Mouse (Mus musculus) heart, embryonic 16.5 days (tissue): Measurements from ENCODE around the gene Apoe. TPM values are rescaled to one million over a fixed set of nuclear protein-coding genes. Genes with fewer than 3 reads are reported as not detected.

Experiments
- ATAC-seq: fragments of 200-750 bp; cut with Nextera tagmentation; replicated peaks from 2 replicates; pipeline ENCODE4 v1.8.0; 2017; ENCODE audit warnings: moderate number of reproducible peaks; ENCODE audit not compliant: insufficient read depth, low FRiP score; ENCODE audit errors: extremely low read depth
- H3K27ac ChIP-seq: fragments of 300-500 bp; sonication (generic); 2 replicates; pipeline ENCODE4 v1.5.1; 2014; ENCODE audit warnings: mild to moderate bottlenecking, low read length, control low read depth, moderate library complexity
- H3K27me3 ChIP-seq: fragments of 300-500 bp; sonication (generic); 2 replicates; pipeline ENCODE4 v1.6.1; 2014; ENCODE audit warnings: low read length, mixed read lengths; ENCODE audit not compliant: control insufficient read depth, insufficient read depth
- H3K36me3 ChIP-seq: fragments of 300-500 bp; sonication (generic); 2 replicates; pipeline ENCODE4 v1.6.1; 2014; ENCODE audit not compliant: control insufficient read depth, insufficient read depth
- H3K4me1 ChIP-seq: fragments of 300-500 bp; sonication (generic); 2 replicates; pipeline ENCODE4 v1.6.1; 2014; ENCODE audit warnings: low read length, mixed read lengths; ENCODE audit not compliant: control insufficient read depth, insufficient read depth
- H3K4me2 ChIP-seq: fragments of 300-500 bp; sonication (generic); 2 replicates; pipeline ENCODE4 v1.6.1; 2014; ENCODE audit warnings: low read depth, mild to moderate bottlenecking, control low read depth, low read length
- H3K4me3 ChIP-seq: fragments of 300-500 bp; sonication (generic); 2 replicates; pipeline ENCODE4 v1.5.1; 2014; ENCODE audit warnings: mild to moderate bottlenecking, control low read depth, low read length
- H3K9ac ChIP-seq: fragments of 300-500 bp; sonication (generic); 2 replicates; pipeline ENCODE4 v1.6.1; 2014; ENCODE audit warnings: low read length, control low read depth
- H3K9me3 ChIP-seq: fragments of 300-500 bp; sonication (generic); replicated peaks from 2 replicates; pipeline ENCODE4 v1.6.1; 2016; ENCODE audit warnings: low read length; ENCODE audit not compliant: control insufficient read depth
- WGBS: fragments of 180-500 bp; shearing (Covaris S2); extraction: QIAGEN DNeasy Blood & Tissue Kit; methylation state at CpG from one replicate; pipeline ENCODE4 v1.1.7; 2014; 5-methylcytosine and 5-hydroxymethylcytosine counted together
- polyA plus RNA-seq: library from polyadenylated mRNA; unstranded; fragments of >200 nt; fragmentation: Nextera tagmentation; extraction: Ambion mirVana; gene quantifications from 2 replicates; pipeline ENCODE4 v1.2.1, GENCODE M21; 2015

The Apoe gene
- polyA plus RNA-seq, 1 experiment from 2014 or later, result 662 TPM

DNA sequence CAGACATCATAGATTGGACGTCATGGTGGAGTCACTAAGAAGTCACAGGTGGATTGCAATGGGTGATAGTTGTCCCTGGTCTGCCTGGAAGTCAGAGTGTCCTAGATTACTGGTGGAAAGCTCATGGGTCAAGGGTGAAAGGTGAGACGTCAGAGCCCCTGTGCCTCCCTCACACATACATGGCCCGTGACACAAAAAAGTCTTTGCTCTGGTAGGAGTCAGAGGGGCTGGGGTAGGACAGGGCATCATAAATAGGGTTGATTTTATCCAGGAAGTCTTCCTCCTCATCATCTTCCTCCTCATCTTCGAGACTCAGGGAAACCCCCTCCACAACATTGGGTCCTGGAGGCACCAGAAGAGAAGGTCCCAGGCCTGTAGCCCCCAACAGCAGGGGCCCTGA is 18.4 kb upstream of the Apoe start:
- Histone ChIP-seq H3K9ac (no peak overlapping the region), H3K27me3 (no peaks in the 10 kb centered on the region), H3K36me3 (peaks cover 23% of the 10 kb centered on the region), H3K27ac (no peak overlapping the region), H3K4me1 (peaks cover 19% of the 10 kb centered on the region), H3K4me2 (no peak overlapping the region), H3K4me3 (no peak overlapping the region), H3K9me3 (peaks cover 10% of the 10 kb centered on the region)
- no peak for ATAC-seq
- WGBS, result 79% methylated on average over 4 of the region's 4 CpGs

DNA sequence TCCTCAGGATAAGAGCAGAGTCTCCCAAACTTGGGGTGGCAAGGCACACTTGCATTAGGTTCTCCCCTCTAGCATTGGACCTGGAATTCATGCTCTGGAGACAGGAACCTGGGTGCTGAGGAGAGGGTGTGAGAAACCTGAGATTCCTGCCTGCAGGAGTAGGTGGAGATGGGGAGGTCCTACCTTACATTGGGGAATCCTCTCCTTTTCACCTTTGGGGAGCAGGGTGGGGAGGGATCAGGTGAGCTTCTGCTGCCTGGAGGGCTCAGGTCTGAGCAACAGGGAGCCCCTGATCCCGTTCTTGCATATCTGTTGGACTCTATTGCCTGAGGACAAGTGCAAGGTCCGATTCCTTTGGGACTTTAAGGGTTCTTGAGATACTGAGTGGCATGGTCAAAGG is 17.8 kb upstream of the Apoe start:
- ATAC-seq, result no peak
- 65% methylated on average over 2 of the region's 2 CpGs for WGBS
- Histone ChIP-seq H3K27ac (0 out of 2 replicates have a peak overlapping the region, but pooled peaks have one; percentile 7), H3K4me3 (no peak overlapping the region), H3K4me1 (peaks cover 19% of the 10 kb centered on the region), H3K27me3 (no peaks in the 10 kb centered on the region), H3K4me2 (peak overlapping the region; percentile 63), H3K9ac (no peak overlapping the region), H3K36me3 (peaks cover 27% of the 10 kb centered on the region), H3K9me3 (peaks cover 10% of the 10 kb centered on the region)

DNA sequence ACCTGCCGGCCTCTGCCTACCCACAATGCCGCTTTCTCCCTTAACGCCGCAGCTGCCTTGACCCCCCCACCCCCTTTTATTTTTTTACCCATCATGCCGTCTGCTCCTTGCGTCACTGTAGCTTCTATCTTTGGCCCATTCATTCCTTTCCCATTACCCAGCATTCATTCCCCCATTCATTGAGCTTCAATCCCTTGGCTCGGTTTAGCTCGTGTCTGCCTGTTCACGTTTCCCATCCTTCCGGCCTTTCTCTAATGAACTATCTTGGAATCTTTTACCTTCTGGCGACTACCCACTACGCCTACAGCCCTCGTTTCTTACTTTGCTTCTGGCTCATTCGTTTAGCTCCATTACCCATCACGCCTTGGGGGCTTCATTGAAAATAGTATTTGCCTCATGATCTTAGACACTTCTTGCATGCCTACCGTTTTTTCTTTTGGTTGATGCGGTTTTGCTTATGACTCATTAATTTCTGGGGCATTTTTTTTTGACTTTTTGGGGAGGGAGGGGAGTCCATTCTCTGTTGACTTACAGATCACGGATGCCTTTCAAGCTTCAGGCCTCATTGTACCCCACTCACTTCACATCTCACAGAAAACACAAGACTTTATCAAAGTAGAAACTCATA is 17.2 kb upstream of the Apoe start:
- WGBS, result 6% methylated on average over 18 of the region's 18 CpGs
- Histone ChIP-seq H3K4me3 (peak overlapping the region; percentile 40), H3K36me3 (peaks cover 31% of the 10 kb centered on the region), H3K27me3 (no peaks in the 10 kb centered on the region), H3K9ac (peak overlapping the region; percentile 5; the same call in 1 of the 2 replicates), H3K4me2 (peak overlapping the region; percentile 63), H3K27ac (peak overlapping the region; percentile 43), H3K4me1 (peaks cover 19% of the 10 kb centered on the region), H3K9me3 (peaks cover 8% of the 10 kb centered on the region)
- ATAC-seq, result no peak

DNA sequence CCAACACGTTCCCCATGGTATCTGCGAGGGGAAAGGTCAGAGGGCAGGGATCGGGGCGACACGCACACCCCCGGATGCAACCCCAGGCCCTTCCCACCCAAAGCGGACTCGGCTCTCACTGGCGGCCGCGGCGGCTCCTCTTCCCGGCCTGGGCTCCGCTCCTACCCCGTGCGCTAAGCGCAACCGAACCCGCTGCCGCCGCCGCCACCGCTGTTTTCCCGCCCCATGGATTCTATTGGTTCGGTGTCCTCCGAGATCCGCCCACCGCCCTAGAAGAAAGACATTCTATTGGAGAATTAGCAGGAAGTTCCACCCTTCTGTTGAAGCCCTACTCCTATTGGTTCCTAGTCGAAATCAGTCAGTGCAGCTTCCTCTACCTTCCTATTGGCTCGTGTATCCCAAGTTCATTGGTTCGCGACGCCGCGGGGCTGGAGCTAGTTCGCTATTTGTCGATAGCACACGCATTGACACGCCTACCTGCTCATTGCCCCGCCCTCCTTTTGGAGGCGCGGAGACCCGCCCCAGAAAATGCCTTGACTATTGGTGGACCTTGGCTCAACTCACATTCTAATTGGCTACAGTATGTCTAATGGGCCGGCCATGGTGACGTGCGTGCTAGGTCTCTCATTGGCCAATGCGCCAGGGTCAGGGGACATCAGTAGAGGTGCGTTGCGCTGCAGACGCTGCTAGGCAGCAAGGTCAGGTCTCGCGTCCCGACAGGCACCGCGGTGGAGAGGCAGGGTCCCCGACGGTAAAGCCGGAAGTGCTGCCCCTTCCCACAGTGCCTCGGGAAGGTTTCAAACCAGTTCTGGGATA is 16.5 kb upstream of the Apoe start, which contains the start of gene Tomm40:
TSS of gene Tomm40 (minus strand) at position 200 of the 816 bp plus-strand sequence.
- under 1% methylated on average over 54 of the region's 59 CpGs for whole genome bisulfite sequencing
- Histone ChIP-seq H3K4me3 (peak within 1 kb of the TSS; percentile 100), H3K4me1 (peaks cover 19% of the 10 kb centered on the region), H3K27me3 (no peaks in the 10 kb centered on the region), H3K36me3 (peaks cover 27% of the 10 kb centered on the region), H3K4me2 (peak within 1 kb of the TSS; percentile 89), H3K9ac (peak within 1 kb of the TSS; percentile 97), H3K27ac (peak within 1 kb of the TSS; percentile 87), H3K9me3 (peaks cover under 1% of the 10 kb centered on the region)
- peak; percentile 98 for ATAC-seq

DNA sequence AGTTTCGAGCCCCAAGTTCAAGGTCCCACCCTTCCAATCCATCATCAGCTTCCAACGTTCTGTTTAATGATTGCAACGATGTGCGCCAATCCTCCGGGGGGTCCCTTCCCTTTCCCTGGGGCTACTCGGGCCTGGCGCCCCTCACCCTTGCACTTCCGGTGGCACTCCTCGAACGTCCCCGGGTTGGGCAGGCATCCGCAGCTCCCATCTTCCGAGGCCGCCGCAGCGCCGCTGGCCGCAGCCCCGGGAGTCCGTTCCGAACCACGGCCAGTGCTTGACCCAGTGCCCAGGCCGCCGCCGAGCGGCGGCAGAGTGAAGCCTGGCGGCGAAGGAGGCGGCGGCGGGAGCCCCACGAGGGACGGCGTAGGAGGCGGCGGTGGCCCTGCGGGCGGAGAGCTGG is 15.8 kb upstream of the Apoe start:
- peaks cover 25% of the 10 kb centered on the region for H3K36me3 ChIP-seq
- no peaks in the 10 kb centered on the region for H3K27me3 ChIP-seq
- H3K4me1 ChIP-seq, result peaks cover 19% of the 10 kb centered on the region
- ATAC-seq, result no peak
- under 1% methylated on average over 39 of the region's 39 CpGs for WGBS
- peak overlapping the region; percentile 97 for H3K9ac ChIP-seq
- no peaks in the 10 kb centered on the region for H3K9me3 ChIP-seq
- peak overlapping the region; percentile 87 for H3K27ac ChIP-seq
- H3K4me2 ChIP-seq, result peak overlapping the region; percentile 89
- H3K4me3 ChIP-seq, result peak overlapping the region; percentile 100

DNA sequence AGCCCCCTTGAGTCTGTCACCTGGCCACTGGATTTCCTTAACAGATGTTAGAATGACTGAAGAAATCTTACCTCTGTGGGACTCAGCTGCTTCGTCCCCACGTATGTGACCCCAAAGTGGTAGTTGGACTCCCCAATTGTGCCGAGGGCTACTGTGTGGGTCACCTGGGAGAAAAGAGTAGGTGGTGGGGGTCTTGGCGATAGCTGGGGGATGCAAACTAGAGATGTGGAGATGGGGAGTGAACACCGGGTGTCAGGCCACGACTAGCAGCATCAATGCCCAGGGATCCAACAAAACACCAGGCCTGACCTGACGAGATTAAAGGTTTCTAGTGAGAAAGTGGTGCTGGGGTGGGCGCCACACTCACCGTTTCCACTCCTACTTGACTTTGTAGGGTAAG is 14.6 kb upstream of the Apoe start:
- peaks cover 19% of the 10 kb centered on the region for H3K4me1 ChIP-seq
- 89% methylated on average over 9 of the region's 9 CpGs for WGBS
- ATAC-seq, result no peak
- no peaks in the 10 kb centered on the region for H3K27me3 ChIP-seq
- H3K36me3 ChIP-seq, result peaks cover 38% of the 10 kb centered on the region
- no peaks in the 10 kb centered on the region for H3K9me3 ChIP-seq
- H3K9ac ChIP-seq, result no peak overlapping the region
- H3K4me3 ChIP-seq, result no peak overlapping the region
- no peak overlapping the region for H3K4me2 ChIP-seq
- H3K27ac ChIP-seq, result no peak overlapping the region

DNA sequence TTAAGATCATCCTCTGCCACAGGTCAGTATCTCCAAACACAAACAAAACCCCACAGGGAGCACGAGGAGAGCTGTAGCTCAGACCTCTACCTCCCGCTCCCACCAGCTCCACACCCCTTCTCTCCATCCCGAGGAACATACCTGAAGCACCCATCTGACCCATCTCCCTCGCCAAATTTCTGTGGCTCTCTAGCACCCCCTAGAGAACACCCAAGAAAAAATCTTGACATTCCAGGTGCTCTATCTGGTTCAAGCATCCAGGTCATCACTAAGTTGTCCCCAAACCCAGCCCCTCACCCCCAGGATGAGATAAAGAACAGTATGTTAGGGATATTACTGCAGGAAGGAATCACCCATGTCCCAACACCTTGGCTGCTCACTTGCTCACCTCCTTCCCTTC is 14.2 kb upstream of the Apoe start:
- WGBS, result 44% methylated on average over 4 of the region's 4 CpGs
- Histone ChIP-seq H3K27ac (no peak overlapping the region), H3K4me2 (no peak overlapping the region), H3K9me3 (no peaks in the 10 kb centered on the region), H3K4me1 (peaks cover 19% of the 10 kb centered on the region), H3K27me3 (no peaks in the 10 kb centered on the region), H3K36me3 (peaks cover 38% of the 10 kb centered on the region), H3K9ac (no peak overlapping the region), H3K4me3 (no peak overlapping the region)
- no peak for ATAC-seq

DNA sequence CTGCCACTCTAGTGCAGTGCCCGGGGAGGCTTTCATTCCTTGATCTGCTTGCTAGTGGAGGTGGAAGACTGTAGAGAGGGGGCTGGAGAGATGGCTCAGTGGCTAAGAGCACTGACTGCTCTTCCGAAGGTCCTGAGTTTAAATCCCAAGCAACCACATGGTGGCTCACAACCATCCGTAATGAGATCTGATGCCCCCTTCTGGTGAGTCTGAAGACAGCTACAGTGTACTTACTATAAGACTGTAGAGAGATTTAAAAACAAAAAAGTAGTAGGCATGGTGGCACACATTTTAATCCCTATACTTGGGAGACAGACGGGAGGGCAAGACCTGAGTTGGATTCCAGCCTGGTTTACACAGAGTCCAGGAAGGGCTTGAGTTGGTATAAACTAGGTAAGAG is 13.4 kb upstream of the Apoe start:
- Histone ChIP-seq H3K27ac (no peak overlapping the region), H3K4me1 (peaks cover 19% of the 10 kb centered on the region), H3K27me3 (no peaks in the 10 kb centered on the region), H3K4me3 (no peak overlapping the region), H3K9me3 (no peaks in the 10 kb centered on the region), H3K9ac (no peak overlapping the region), H3K36me3 (peaks cover 44% of the 10 kb centered on the region), H3K4me2 (no peak overlapping the region)
- no peak for ATAC-seq
- WGBS, result 70% methylated on average over 4 of the region's 4 CpGs

DNA sequence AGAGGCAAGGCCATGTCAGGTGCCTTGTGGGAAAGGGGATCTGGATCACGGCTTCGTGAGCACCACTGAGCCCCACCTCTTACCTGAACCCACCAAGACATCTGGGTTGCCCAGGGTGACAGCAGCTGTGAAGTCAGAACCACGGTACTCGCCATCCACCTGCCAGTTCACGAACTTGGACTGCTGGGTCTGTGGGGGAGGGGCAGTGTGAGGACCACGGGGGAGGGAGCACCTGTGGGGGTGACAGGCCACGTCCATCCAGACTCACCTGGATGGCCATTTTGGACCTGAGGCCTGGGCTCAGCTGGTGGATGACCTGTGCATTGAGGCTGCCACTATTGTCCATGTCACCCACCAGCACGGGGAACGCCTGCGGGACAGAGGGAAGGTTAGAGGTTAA is 11.7 kb upstream of the Apoe start:
- no peak for ATAC-seq
- Histone ChIP-seq H3K9ac (no peak overlapping the region), H3K4me3 (no peak overlapping the region), H3K4me1 (peaks cover 12% of the 10 kb centered on the region), H3K4me2 (no peak overlapping the region), H3K27me3 (no peaks in the 10 kb centered on the region), H3K9me3 (no peaks in the 10 kb centered on the region), H3K27ac (no peak overlapping the region), H3K36me3 (peaks cover 51% of the 10 kb centered on the region)
- WGBS, result 89% methylated on average over 10 of the region's 10 CpGs
